Mouse (Mus musculus): ENCODE data around the gene Ror2. TPM values are rescaled to one million over a fixed set of nuclear protein-coding genes. Genes with fewer than 3 reads are reported as not detected.

Ror2 gene
- total RNA-seq, 2 experiments from 2014 or later, result 1.2 to 1.3 TPM

DNA sequence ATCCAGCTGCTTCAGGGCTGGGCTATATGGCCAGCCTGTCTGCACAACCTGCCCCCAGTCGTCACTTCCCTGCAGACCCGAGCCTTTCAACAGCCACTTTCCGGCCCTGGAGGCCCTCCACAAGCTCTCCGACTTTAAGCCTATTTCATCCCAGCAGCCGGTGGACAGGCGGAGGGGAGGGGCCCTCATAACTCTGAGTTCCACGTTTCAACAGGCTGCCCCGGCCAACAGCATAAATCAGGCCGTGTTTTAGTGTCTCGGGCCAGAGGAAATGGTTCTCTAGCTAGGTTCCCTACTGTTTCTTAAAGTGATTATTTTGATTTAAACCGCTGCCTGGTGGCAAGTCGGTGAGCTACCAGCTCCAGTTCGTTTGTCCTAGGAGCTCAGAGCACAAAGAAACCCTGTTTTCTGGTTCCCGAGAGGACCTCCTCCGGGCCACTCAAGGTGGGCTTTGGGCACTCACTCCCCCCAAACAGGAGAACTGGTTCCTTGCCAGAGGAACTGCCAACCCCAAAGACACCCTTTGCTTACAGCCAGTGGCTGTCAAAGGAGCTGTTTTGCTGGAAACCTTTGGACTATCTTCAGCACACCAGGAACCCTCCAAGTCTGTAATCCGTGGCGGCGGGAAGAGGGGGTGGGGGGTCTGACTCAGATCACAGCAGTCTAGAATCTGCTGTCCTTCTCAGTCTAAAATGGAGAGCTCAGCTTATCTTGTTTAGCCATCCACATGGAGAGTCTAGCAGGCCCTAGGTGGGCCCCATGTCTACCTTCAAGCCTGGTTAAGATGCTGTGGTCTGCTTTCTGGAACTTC, 84.1 kb downstream of the Ror2 start:
- intact Hi-C loops (cut with DNase I), result no loop called here
- DNase-seq (ENCODE audit: low spot score in 2 of 2), result peak; percentile 36 to 46

DNA sequence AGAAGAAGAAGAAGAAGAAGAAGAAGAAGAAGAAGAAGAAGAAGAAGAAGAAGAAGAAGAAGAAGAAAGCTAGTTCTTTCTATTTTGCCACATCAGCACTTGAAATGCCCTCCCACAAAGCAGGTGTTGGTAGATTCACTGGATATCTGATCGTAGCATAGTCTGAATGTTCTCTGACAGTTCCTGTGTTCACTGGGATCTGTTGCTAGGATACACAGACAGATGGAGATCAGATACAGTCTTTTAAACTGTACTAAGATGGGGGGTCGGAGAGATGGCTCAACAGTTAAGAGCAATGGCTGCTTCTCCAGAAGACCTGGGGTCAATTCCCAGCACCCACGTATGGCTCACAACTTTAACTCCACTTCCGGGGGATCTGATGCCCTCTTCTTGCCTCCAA, 85.8 kb downstream of the Ror2 start:
- peak in 1 of 2 experiments; percentile 22 for DNase-seq (ENCODE audit: low spot score in 2 of 2)
- intact Hi-C loops (cut with DNase I), result no loop called here

GRCm38 (mm10) chr13:53199262-53199661, 86.7 kb downstream of the Ror2 start:
- DNase-seq (ENCODE audit: low spot score in 2 of 2), result no peak
- intact Hi-C loops (cut with DNase I), result no loop called here

- no peak for DNase-seq (ENCODE audit: low spot score in 2 of 2)
- intact Hi-C loops (cut with DNase I), result no loop called here
Observed at GRCm38 (mm10) chr13:53196690-53197089, 89.2 kb downstream of the Ror2 start.

DNA sequence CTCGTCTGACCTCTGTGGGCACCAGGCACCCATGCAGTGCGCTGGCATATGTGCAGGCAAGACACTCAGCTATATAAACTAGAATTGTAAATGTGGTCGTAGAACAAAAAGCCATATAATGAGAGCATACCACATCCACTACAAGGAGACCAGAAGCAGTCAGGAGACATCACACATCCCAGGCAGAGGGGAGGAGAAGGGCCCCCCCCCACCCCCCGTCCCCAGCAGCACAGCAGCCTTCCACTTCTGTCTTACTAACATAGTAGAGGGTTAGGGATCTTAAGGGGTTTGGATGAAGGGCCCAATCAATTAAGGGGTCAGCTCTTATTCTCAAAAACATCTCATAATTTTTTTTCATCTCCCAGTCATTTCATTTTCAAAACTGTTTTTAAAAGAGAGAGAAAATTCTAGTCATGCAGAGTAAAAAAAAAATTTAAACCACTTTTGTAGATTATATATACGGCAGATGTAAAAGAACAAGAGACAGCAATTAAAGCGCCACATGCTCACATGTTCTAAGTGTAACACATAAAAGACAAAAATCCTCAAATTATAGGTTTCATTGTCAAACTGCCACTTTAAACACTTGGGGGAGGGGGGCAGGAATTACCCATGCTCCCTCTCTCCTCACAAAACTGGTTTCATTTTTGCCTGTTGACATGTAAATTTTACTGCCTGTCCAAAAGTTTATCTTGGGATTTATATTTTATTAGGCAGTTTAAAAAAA, 89.8 kb downstream of the Ror2 start:
- intact Hi-C loops (cut with DNase I), result no loop called here
- DNase-seq (ENCODE audit: low spot score in 2 of 2), result no peak

- intact Hi-C loops (cut with DNase I), result no loop called here
- DNase-seq (ENCODE audit: low spot score in 2 of 2), result no peak
Observed at GRCm38 (mm10) chr13:53194306-53194705, 91.6 kb downstream of the Ror2 start.

DNA sequence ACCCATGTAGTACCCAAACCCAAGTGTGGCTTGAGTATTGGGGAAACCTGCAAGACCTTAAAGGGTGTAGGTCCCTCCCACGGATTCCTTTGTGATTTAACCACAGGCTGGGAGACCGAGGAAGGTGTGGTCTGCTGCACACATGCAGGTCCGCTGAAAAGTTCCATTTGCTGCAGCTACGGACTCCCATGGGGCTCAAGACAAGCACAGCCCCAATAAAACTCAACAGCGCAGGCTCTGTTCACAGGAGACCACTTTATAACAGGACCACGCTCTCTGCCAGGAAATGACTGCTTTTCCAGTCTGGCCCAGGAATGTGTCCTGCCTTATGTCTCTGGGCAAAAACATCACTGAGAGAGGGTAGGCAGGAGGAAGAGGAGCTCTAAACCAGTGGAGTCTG, 92.2 kb downstream of the Ror2 start:
- intact Hi-C loops (cut with DNase I), result no loop called here
- no peak for DNase-seq (ENCODE audit: low spot score in 2 of 2)

DNA sequence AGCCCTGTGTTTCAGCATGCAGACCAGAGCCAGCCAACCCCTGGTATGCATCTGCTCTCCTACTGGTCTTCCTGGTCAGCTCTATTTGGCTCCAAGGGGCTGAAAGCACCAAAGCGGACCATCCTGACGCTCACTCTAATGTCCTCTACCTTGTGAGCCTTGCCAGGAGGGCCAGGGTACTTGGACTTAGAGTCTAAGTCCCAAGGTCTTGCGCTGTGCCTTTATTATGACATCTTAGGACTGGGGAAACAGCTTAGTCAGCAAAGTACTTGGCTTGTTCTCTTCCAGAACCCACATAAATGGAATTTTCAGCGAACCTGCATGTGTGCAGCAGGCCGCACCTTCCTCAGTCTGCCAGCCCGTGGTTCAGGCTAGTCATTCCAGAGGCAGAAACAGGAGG, 93.6 kb downstream of the Ror2 start:
- intact Hi-C loops (cut with DNase I), result no loop called here
- DNase-seq (ENCODE audit: low spot score in 2 of 2), result no peak

- no peak for DNase-seq (ENCODE audit: low spot score in 2 of 2)
- intact Hi-C loops (cut with DNase I), result no loop called here
Observed at GRCm38 (mm10) chr13:53191657-53192056, 94.3 kb downstream of the Ror2 start.

DNA sequence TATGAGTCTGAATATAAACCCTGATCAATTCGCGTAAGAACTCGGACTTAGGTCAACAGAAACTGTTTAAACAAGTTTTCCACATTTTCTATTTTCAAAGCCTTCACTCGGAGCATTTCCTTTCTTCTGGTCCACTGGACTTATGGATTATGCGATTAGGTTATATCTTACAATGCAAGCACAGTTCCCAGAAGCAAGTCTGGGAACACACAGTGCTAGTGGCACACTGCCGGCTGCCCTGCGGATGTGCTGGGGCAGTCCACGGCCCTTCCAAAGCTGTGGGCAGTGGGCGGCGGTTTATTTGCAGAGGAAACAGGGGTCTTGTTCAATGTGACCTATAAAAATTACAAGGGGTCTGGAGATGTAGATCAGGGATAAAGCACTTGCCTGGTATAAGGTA, 97.0 kb downstream of the Ror2 start:
- intact Hi-C loops (cut with DNase I), result no loop called here
- no peak for DNase-seq (ENCODE audit: low spot score in 2 of 2)

GRCm38 (mm10) chr13:53184858-53185257, 101.1 kb downstream of the Ror2 start:
- no peak for DNase-seq (ENCODE audit: low spot score in 2 of 2)
- intact Hi-C loops (cut with DNase I), result no loop called here

DNA sequence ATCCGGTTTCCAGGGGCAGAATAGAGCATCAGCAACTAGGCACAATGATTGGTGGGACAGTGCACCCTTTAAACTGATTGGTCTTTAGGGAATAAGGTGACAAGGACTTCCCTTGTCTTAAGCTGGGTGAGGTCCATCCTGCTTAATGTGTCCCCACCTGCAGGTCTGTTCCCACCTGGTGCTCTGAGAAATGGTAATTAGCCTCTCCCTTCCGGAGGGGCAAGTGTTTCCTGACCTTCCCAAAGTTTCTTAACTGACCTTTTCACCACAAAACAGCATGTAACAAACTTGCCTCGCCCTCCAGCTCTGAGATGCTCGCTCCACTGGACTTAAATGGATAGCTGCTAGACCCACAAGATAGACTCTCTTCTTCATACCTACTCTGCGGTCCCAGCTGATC, 101.8 kb downstream of the Ror2 start:
- no peak for DNase-seq (ENCODE audit: low spot score in 2 of 2)
- intact Hi-C loops (cut with DNase I), result no loop called here

DNA sequence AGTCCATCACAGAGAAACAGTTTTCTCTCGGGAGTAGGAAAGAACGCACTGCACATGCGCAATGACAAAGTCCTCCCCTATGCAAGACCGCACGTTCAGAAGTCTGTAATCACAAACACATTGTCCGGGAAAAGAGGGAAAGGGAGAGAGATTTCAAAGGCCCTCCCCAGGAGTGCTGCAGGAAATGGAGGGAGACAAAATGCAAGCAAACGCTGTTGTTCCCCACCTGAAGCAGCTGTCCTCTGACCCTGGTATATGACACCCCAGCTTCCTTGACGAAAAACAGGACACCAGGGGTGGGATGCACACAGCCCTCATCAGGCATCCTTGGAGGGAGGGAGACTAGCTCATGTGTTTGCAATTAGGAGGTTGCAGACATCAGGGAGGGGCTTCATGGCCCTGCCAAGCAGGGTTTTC, 102.8 kb downstream of the Ror2 start:
- no peak for DNase-seq (ENCODE audit: low spot score in 2 of 2)
- intact Hi-C loops (cut with DNase I), result no loop called here

DNA sequence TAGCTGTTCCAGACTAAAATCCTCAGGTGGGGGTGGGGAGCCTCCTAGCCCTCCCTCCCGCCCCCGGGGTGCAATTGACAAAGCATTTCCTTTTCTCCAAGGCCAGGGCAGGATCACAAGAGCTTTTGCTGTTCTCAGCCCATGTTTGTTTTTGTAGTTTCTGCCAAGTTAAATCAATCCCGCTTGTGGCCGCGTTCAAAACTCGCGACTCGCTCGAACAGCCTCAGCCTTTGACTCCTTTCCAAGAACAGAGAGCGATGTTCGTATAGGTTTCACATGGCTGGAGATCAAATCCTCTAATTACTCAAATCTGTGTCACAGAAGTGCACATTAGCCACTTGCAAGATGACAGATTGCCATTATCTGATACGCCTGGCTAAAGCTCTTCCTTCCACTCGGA, 107.3 kb downstream of the Ror2 start:
- DNase-seq (ENCODE audit: low spot score in 2 of 2), result peak in 1 of 2 experiments; percentile 17
- intact Hi-C loops (cut with DNase I), result no loop called here

- intact Hi-C loops (cut with DNase I), result no loop called here
- no peak for DNase-seq (ENCODE audit: low spot score in 2 of 2)
Observed at GRCm38 (mm10) chr13:53178171-53178570, 107.8 kb downstream of the Ror2 start.

DNA sequence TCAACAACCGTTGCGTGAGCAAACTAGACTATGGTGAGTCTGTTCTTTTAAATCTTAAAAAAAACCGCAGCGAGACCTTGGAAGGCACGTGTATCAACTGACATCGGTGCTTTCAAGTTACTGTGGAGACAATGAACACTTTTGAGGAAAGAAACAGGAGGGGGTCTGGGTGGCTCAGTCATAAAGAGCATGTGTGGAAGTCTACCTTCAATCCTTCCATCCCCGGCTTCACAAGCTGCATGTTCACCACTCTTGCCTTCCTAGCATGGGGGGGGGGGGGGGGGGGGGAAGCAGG, 108.6 kb downstream of the Ror2 start:
- no peak for DNase-seq (ENCODE audit: low spot score in 2 of 2)
- intact Hi-C loops (cut with DNase I), result no loop called here

DNA sequence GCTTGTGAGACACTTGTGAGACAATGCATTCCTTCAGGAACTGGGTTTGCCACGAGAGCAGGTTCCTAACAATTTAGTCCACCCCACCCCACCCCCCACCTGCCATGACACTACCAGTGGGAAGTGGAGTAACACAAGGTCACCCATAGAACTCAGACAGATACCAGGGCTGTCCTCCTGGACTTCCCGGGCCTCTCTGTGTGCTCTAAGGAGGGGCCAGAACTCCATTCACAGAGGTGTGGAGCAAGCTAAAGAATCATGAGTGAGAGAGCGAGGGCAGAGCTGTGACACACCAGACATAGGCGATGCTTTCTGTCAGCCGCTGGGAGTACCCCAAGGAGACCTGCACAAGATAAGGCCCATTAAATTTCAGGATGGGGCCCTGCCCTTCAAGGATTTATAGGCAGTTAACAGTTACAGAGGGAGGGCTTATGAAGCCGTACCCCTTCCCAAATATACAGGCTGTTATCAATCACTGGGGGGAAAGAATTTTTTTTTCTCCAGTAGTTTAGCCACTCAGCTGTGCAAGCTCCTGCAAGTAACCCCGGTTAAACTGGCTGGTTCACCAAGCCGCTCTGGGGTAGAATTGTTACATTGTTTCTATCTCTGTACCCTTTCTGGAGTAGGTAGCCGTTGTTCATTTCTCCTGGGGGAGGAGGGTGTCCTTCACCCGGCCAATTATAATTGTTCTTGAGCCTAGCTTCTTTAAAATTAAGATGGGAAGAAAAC, 109.1 kb downstream of the Ror2 start:
- intact Hi-C loops (cut with DNase I), result no loop called here
- no peak for DNase-seq (ENCODE audit: low spot score in 2 of 2)

GRCm38 (mm10) chr13:53175041-53175440, 110.9 kb downstream of the Ror2 start:
- intact Hi-C loops (cut with DNase I), result no loop called here

GRCm38 (mm10) chr13:53163671-53164070, 122.3 kb downstream of the Ror2 start:
- intact Hi-C loops (cut with DNase I), result no loop called here
- no peak for DNase-seq (ENCODE audit: low spot score in 2 of 2)

More at GRCm38 (mm10) chr13:53175041-53175440, 110.9 kb downstream of the Ror2 start:
- no peak for DNase-seq (ENCODE audit: low spot score in 2 of 2)

DNA sequence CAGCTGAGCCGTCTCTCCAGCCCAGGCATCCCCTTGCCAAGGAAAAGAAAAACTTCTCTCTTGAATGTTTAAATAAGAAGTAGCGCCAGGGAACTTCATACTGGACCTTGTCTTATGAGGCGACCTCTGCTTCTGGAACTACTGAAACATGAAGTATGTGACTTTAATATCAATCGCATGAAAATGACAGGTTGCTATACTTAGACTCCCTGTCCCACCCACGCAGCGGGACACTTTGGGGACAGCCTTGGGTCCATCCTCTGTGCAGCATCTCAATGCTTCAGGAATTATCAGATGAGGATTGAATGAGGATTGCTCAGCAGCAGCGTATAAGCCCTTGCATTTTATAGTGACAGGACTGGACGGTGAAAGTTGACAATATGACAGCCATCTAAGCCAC, 122.9 kb downstream of the Ror2 start:
- DNase-seq (ENCODE audit: low spot score in 2 of 2), result no peak
- intact Hi-C loops (cut with DNase I), result no loop called here

DNA sequence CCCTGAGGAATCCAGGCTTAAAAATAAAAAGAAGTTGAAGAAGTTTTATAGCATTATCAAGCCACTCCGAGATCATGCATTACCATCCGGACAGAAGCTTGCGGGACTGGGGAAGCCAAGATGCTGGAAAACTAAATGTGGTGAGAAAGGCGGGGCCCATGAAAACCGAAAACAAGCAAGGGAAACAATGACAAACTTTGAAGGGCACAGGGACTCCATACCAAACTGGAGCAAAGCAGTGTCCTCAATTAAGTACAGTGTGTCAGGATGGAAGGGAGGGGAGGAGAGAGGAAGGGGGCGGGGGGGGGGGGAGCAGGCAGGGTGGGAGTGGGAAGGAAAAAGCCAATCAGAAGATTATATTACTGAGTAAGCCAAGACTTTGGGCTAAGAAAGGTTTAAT, 126.4 kb downstream of the Ror2 start:
- no peak for DNase-seq (ENCODE audit: low spot score in 2 of 2)
- intact Hi-C loops (cut with DNase I), result no loop called here

Data from left cerebral cortex, postnatal 25 days (tissue).